Mouse (Mus musculus): Measurements from ENCODE around the gene Gm8909. TPM values are rescaled to one million over a fixed set of nuclear protein-coding genes. Genes with fewer than 3 reads are reported as not detected.
A peak's percentile ranks its signal among the peaks of the same experiment; 100 is the strongest.
"Not testable (repeated sequence)": the region's sequence is repeated elsewhere in the genome, so short reads cannot be mapped to it uniquely, and the experiment has no call there.

The Gm8909 gene
- polyA plus RNA-seq, 1 experiment from 2014 or later: not detected

DNA sequence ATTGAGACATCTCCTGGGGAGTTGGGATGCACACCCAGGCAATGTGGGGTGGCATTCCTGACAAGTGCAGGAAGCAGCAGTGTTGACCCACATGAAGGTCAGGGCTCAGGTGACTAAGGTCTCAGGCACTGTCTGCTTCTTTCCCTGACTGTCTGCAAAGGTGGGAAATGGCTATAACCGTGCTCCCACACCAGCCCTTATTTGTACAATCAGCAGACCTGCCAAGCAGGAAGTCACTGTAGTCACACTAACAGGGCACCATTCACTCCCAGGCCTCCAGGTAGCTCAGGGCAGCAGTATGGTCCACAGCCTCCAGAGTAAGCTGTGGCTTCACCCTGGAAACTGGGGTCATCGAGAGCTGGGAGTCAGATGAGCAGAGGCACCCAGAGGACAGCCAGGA is 24.0 kb upstream of the Gm8909 start:
- Histone ChIP-seq H3K27ac (ENCODE audit: low read depth, low read length) (no peak overlapping the region), H3K36me3 (ENCODE audit: control insufficient read depth, insufficient read depth, low read length) (no peaks in the 10 kb centered on the region), H3K4me3 (ENCODE audit: low read length) (no peak overlapping the region), H3K9ac (ENCODE audit: low read depth, low read length) (no peak overlapping the region), H3K4me1 (ENCODE audit: control insufficient read depth, insufficient read depth, low read length) (no peaks in the 10 kb centered on the region), H3K9me3 (ENCODE audit: control insufficient read depth, low read length) (no peaks in the 10 kb centered on the region), H3K4me2 (replicated peaks; ENCODE audit: low read depth, low read length) (no peak overlapping the region), H3K27me3 (ENCODE audit: control insufficient read depth, insufficient read depth, low read length) (peaks cover 32% of the 10 kb centered on the region)
- WGBS: 62% methylated on average over 2 of the region's 2 CpGs
- no peak for ATAC-seq (ENCODE audit: low FRiP score, low TSS enrichment)

DNA sequence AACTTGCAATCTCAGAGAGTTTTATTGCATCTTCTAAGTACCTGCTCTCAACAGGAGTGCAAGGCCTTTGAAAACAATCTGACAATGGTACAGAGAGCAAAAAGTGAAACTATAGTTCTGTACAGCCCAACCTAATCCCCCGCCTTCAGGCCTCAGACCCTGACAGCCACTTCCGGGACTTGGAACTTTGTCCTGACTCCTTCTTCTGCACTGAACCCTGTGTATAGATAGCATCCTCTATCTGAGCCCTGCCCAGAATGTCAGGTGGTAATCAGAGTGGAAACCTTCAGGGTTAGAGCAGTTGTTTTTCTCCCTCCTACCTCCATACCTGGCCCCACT is 21.8 kb upstream of the Gm8909 start, which contains the start of gene H2-T3:
Gene H2-T3, minus strand, starts transcription at position 119 of the 339 bp plus-strand sequence.
- Histone ChIP-seq H3K36me3 (ENCODE audit: control insufficient read depth, insufficient read depth, low read length) (no peaks in the 10 kb centered on the region), H3K4me1 (ENCODE audit: control insufficient read depth, insufficient read depth, low read length) (no peaks in the 10 kb centered on the region), H3K27ac (ENCODE audit: low read depth, low read length) (no peak within 1 kb of the TSS), H3K9ac (ENCODE audit: low read depth, low read length) (0 out of 2 replicates have a peak within 1 kb of the TSS, but pooled peaks have one; percentile 12), H3K9me3 (ENCODE audit: control insufficient read depth, low read length) (no peaks in the 10 kb centered on the region), H3K27me3 (ENCODE audit: control insufficient read depth, insufficient read depth, low read length) (peaks cover 34% of the 10 kb centered on the region), H3K4me3 (ENCODE audit: low read length) (no peak within 1 kb of the TSS), H3K4me2 (replicated peaks; ENCODE audit: low read depth, low read length) (no peak within 1 kb of the TSS)
- WGBS: 57% methylated on average over 2 of the region's 2 CpGs
- no peak for ATAC-seq (ENCODE audit: low FRiP score, low TSS enrichment)

DNA sequence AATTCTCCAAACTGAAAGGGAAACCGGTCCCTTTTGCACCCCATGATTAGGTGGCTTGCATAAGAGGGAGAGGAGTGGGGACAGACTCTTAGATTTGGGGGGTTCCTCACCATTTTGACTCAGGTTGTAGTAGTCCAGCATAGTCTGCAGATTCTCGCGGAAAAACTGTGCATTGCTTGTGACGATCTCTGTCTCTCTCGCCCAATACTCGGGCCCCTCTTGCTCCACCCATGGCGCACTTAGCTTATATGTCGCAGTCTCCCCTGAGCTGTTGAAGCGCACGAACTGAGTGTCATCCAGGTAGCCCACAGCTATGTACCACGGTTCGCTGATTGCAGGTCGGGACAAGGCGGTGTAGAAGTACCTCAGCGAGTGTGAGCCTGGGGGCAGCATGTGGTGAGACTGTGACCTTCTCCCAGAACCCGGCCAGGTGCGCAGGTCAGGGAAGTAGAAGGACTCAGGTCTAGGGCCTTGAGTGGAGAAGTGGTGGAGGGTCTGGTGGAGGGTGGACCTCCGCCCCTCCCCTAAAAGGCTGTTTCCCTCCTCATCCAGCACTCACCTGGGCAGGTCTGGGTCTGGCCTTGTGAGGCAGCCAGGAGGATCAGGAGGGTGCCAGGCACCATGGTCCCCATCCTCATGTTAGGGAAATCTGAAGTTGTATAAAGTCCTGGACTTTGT is 21.3 kb upstream of the Gm8909 start:
- Histone ChIP-seq H3K4me2 (replicated peaks; ENCODE audit: low read depth, low read length) (no peak overlapping the region), H3K4me3 (ENCODE audit: low read length) (no peak overlapping the region), H3K4me1 (ENCODE audit: control insufficient read depth, insufficient read depth, low read length) (no peaks in the 10 kb centered on the region), H3K27me3 (ENCODE audit: control insufficient read depth, insufficient read depth, low read length) (peaks cover 34% of the 10 kb centered on the region), H3K9me3 (ENCODE audit: control insufficient read depth, low read length) (no peaks in the 10 kb centered on the region), H3K9ac (ENCODE audit: low read depth, low read length) (0 out of 2 replicates have a peak overlapping the region, but pooled peaks have one; percentile 12), H3K27ac (ENCODE audit: low read depth, low read length) (no peak overlapping the region), H3K36me3 (ENCODE audit: control insufficient read depth, insufficient read depth, low read length) (no peaks in the 10 kb centered on the region)
- 32% methylated on average over 18 of the region's 18 CpGs for WGBS
- ATAC-seq (ENCODE audit: low FRiP score, low TSS enrichment): no peak

DNA sequence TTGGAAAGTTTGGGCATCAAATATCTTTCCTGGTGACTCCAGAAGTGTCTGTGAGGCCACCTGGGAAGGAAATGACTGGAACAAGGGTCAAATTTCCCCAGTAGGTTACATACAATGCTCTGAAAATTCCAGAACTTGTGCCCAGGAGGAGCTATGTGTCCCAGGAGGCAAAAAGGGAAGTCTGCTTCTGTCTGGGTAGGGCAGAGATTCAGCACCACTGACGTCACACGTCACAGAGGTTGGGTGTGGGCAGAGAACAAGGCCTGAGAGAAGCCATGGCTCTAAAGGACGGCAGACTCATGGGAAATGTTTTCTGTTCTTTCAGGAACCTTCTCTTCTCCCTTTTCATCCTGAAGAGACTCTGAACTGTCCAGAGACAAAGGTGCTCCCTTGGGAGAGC is 19.2 kb upstream of the Gm8909 start:
- Histone ChIP-seq H3K9ac (ENCODE audit: low read depth, low read length) (no peak overlapping the region), H3K4me2 (replicated peaks; ENCODE audit: low read depth, low read length) (no peak overlapping the region), H3K27ac (ENCODE audit: low read depth, low read length) (no peak overlapping the region), H3K9me3 (ENCODE audit: control insufficient read depth, low read length) (no peaks in the 10 kb centered on the region), H3K27me3 (ENCODE audit: control insufficient read depth, insufficient read depth, low read length) (peaks cover 32% of the 10 kb centered on the region), H3K4me1 (ENCODE audit: control insufficient read depth, insufficient read depth, low read length) (no peaks in the 10 kb centered on the region), H3K36me3 (ENCODE audit: control insufficient read depth, insufficient read depth, low read length) (no peaks in the 10 kb centered on the region), H3K4me3 (ENCODE audit: low read length) (no peak overlapping the region)
- WGBS: 59% methylated on average over 3 of the region's 3 CpGs
- no peak for ATAC-seq (ENCODE audit: low FRiP score, low TSS enrichment)

DNA sequence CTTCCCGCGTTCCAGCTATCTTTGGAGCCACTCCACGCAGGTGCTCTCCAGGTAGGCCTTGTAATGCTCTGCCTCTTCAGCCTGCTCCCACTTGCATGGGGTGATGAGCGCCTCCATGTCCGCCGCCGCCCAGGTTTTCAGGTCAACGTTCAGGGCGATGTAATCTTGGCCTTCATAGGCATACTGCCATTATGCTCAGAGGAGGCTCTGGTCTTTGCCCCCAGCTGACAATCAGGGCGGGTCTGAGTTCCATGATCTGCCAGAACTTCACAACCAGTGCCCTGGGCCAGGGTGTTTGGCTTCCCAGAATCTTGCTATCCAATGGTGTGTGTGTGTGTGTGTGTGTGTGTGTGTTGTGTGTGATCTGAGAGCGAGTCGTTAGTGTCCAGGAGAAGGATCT is 13.9 kb upstream of the Gm8909 start:
- H3K27ac ChIP-seq (ENCODE audit: low read depth, low read length): no peak overlapping the region
- H3K4me3 ChIP-seq (ENCODE audit: low read length): no peak overlapping the region
- peaks cover 18% of the 10 kb centered on the region for H3K27me3 ChIP-seq (ENCODE audit: control insufficient read depth, insufficient read depth, low read length)
- H3K9me3 ChIP-seq (ENCODE audit: control insufficient read depth, low read length): no peaks in the 10 kb centered on the region
- no peak for ATAC-seq (ENCODE audit: low FRiP score, low TSS enrichment)
- H3K9ac ChIP-seq (ENCODE audit: low read depth, low read length): no peak overlapping the region
- WGBS: 69% methylated on average over 12 of the region's 12 CpGs
- no peaks in the 10 kb centered on the region for H3K36me3 ChIP-seq (ENCODE audit: control insufficient read depth, insufficient read depth, low read length)
- H3K4me2 ChIP-seq (replicated peaks; ENCODE audit: low read depth, low read length): no peak overlapping the region
- no peaks in the 10 kb centered on the region for H3K4me1 ChIP-seq (ENCODE audit: control insufficient read depth, insufficient read depth, low read length)

DNA sequence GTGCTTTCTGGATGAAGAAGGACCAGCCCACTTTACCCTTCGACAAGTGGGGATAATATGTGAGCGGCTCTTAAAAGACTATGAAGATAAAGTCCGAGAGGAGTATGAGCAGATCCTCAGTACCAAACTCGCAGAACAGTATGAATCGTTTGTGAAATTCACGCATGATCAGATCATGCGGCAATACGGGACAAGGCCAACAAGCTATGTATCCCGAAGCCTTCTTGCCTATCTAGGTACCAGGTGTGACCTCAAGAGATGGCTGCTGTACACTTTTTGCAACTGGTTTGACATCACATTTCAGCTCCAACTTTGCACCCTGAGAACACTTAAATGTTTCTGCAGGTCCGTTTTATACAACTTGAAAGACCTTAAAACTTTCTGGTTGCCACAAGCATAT is 11.1 kb upstream of the Gm8909 start:
- peak overlapping the region; percentile 34; the same call in 1 of the 2 replicates for H3K4me3 ChIP-seq (ENCODE audit: low read length)

DNA sequence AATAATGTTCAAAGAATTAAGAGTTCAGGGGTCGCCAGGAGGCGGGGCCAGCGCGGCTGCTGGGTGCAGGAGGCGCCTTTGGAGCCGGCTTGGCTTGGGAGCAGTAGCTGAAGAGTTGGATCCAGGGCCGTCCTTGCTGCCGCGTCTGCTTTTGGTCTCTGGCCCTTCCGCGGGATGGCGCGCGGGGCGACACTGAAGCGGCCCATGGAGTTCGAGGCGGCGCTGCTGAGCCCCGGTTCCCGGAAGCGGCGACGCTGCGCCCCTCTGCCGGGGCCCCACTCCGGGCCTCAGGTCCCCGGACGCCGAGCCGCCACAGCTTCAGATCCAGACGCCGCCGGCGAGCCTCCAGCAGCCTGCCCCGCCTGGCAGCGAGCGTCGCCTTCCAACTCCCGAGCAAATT is 10.6 kb upstream of the Gm8909 start:
- Histone ChIP-seq H3K4me3 (ENCODE audit: low read length) (peak overlapping the region; percentile 34), H3K4me2 (replicated peaks; ENCODE audit: low read depth, low read length) (peak overlapping the region; percentile 45), H3K27me3 (ENCODE audit: control insufficient read depth, insufficient read depth, low read length) (peaks cover 16% of the 10 kb centered on the region)
- H3K36me3 ChIP-seq (ENCODE audit: control insufficient read depth, insufficient read depth, low read length); H3K27ac ChIP-seq (ENCODE audit: low read depth, low read length); H3K9me3 ChIP-seq (ENCODE audit: control insufficient read depth, low read length); H3K4me1 ChIP-seq (ENCODE audit: control insufficient read depth, insufficient read depth, low read length); H3K9ac ChIP-seq (ENCODE audit: low read depth, low read length): not testable (repeated sequence)
- peak; percentile 39; the same call in 1 of the 2 replicates for ATAC-seq (ENCODE audit: low FRiP score, low TSS enrichment)
- WGBS: under 1% methylated on average over 40 of the region's 40 CpGs

More for the DNA sequence above, 11.1 kb upstream of the Gm8909 start:
- H3K9ac ChIP-seq (ENCODE audit: low read depth, low read length); ATAC-seq (ENCODE audit: low FRiP score, low TSS enrichment); H3K27ac ChIP-seq (ENCODE audit: low read depth, low read length); H3K4me1 ChIP-seq (ENCODE audit: control insufficient read depth, insufficient read depth, low read length); H3K9me3 ChIP-seq (ENCODE audit: control insufficient read depth, low read length); H3K36me3 ChIP-seq (ENCODE audit: control insufficient read depth, insufficient read depth, low read length): not testable (repeated sequence)
- WGBS: 9% methylated on average over 10 of the region's 10 CpGs
- Histone ChIP-seq H3K27me3 (ENCODE audit: control insufficient read depth, insufficient read depth, low read length) (peaks cover 16% of the 10 kb centered on the region), H3K4me2 (replicated peaks; ENCODE audit: low read depth, low read length) (peak overlapping the region; percentile 45)

DNA sequence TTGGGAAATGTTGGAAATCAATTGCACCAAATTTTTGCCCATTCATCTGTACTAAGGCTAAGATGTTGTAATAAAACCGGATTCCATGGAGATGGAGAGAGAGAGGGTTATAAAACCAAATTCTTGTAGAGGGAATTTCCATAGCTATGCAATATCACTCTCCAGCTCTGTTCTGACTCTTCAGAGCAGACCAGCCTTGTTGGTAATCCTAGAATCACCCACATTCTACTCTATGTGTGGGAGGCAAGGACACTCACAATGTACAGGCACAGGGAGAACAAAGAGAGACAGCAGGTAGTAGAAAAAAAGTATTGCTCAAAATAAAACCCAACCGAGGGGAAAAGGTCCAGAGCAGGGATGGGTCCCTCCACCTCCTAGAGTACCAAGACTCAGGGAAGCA is 7.8 kb upstream of the Gm8909 start:
- H3K4me3 ChIP-seq (ENCODE audit: low read length); H3K27ac ChIP-seq (ENCODE audit: low read depth, low read length); H3K27me3 ChIP-seq (ENCODE audit: control insufficient read depth, insufficient read depth, low read length); H3K36me3 ChIP-seq (ENCODE audit: control insufficient read depth, insufficient read depth, low read length); H3K9me3 ChIP-seq (ENCODE audit: control insufficient read depth, low read length); H3K4me2 ChIP-seq (replicated peaks; ENCODE audit: low read depth, low read length); H3K9ac ChIP-seq (ENCODE audit: low read depth, low read length); H3K4me1 ChIP-seq (ENCODE audit: control insufficient read depth, insufficient read depth, low read length); ATAC-seq (ENCODE audit: low FRiP score, low TSS enrichment): not testable (repeated sequence)
- WGBS: no CpG with 5 or more reads among the region's 2 CpGs

DNA sequence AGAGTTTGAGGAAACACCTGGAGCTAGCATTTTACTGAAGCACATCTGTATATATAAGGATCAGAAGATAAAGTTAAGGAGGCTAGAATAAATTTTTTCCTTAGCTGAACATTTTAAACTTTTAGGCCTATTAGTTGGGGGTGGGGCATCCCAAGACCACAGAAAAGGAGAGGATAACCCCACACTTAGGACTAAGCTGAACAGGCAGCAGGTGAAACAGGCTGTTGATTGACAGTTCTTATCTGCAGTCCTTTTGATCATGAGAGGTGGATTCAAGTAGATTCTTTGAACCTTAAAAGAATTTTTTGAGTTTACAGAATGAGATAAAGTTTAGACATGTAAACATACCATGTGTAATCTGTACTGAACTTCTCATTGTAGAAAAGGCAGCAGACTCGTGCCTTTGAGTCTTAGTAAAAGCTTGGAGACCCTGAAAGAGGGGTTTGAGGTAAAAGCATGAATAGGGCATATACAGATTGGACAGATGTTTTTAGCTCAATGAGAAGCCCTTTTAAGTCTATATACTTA is 2.0 kb upstream of the Gm8909 start:
- ATAC-seq (ENCODE audit: low FRiP score, low TSS enrichment): no peak
- H3K9me3 ChIP-seq (ENCODE audit: control insufficient read depth, low read length): no peaks in the 10 kb centered on the region
- H3K4me3 ChIP-seq (ENCODE audit: low read length): no peak overlapping the region
- peaks cover 45% of the 10 kb centered on the region for H3K27me3 ChIP-seq (ENCODE audit: control insufficient read depth, insufficient read depth, low read length)
- no peak overlapping the region for H3K9ac ChIP-seq (ENCODE audit: low read depth, low read length)
- WGBS: 50% methylated on average over 1 of the region's 1 CpGs
- no peak overlapping the region for H3K4me2 ChIP-seq (replicated peaks; ENCODE audit: low read depth, low read length)
- H3K27ac ChIP-seq (ENCODE audit: low read depth, low read length): no peak overlapping the region
- H3K36me3 ChIP-seq (ENCODE audit: control insufficient read depth, insufficient read depth, low read length): no peaks in the 10 kb centered on the region
- no peaks in the 10 kb centered on the region for H3K4me1 ChIP-seq (ENCODE audit: control insufficient read depth, insufficient read depth, low read length)

Data from kidney, embryonic 14.5 days (tissue).